In the genomic region with DNA sequence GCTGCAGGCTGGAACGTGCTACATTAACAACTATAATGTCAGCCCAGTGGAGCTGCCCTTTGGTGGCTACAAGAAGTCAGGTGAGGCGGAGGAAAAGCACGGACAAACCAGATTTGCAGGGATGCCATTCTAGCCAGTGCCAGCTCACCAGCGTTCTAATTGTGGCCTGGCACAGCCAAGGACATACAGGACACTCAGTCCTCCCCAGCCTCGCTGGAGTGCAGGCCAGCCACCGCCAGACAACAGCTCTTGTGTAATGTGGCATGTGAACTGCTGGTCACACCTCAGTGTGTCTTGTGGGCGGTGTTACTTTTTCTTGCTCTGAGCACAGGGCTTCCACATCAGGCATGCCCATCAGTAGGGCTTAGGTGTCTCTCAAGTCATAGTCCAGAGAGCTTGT, we compare ENCODE assay signal across 13 mouse cellular contexts. TPM values are rescaled to one million over a fixed set of nuclear protein-coding genes. Genes with fewer than 3 reads are reported as not detected.
A peak's percentile ranks its signal among the peaks of the same experiment; 100 is the strongest.
DNase-seq lines count a peak whose midpoint lies in the region; ATAC-seq and TF ChIP-seq lines count a peak whose summit lies in the region.
"Had no signal": no experiment of that assay in that cellular context is flagged by ENCODE, and none has a peak within 500 bp of the region (broad histone marks: within the 10 kb centered on the region; RNA-seq: fewer than 3 reads in every experiment).

No protein-coding gene starts in this region.

- DNase-seq in heart, adult 8-10 months (ENCODE audit: low spot score): peak; percentile 54
- peak; percentile 67 to 93 for DNase-seq in kidney, postnatal 25 days
- DNase-seq in left cerebral cortex, postnatal 4 days: no peak
- DNase-seq in frontal cortex, postnatal 36 days (ENCODE audit: low spot score in 2 of 2): no peak
- DNase-seq: cerebellum, adult 9-11 months had no signal

- H3K27me3 ChIP-seq in intestine, postnatal 0 days (replicated peaks; ENCODE audit: control insufficient read depth, insufficient read depth, low read length): no peaks in the 10 kb centered on the region
- no peaks in the 10 kb centered on the region for H3K27me3 ChIP-seq in intestine, embryonic 15.5 days (replicated peaks)
- no peaks in the 10 kb centered on the region for H3K27me3 ChIP-seq in heart, embryonic 16.5 days (ENCODE audit: control insufficient read depth, insufficient read depth, low read length)
- H3K27me3 ChIP-seq: embryonic facial prominence, embryonic 12.5 days; forebrain, embryonic 12.5 days; limb, embryonic 15.5 days; neural tube, embryonic 15.5 days had no signal

- no peak for TF ChIP-seq CTCF in intestine, postnatal 0 days (IDR thresholded peaks at IDR 0.05; ENCODE audit: low read depth)

- no peak overlapping the region for H3K27ac ChIP-seq in intestine, postnatal 0 days (ENCODE audit: low read depth, low read length)
- H3K27ac ChIP-seq in intestine, embryonic 15.5 days: no peak overlapping the region
- H3K27ac ChIP-seq in heart, embryonic 16.5 days (ENCODE audit: low read length): peak overlapping the region; percentile 51
- H3K27ac ChIP-seq: embryonic facial prominence, embryonic 12.5 days; forebrain, embryonic 12.5 days; limb, embryonic 15.5 days; macrophage; neural tube, embryonic 15.5 days had no signal

- H3K36me3 ChIP-seq in intestine, postnatal 0 days (ENCODE audit: control insufficient read depth, insufficient read depth): peaks cover 65% of the 10 kb centered on the region
- peaks cover 15% of the 10 kb centered on the region; the same call in 1 of the 2 replicates for H3K36me3 ChIP-seq in intestine, embryonic 15.5 days
- peaks cover 19% of the 10 kb centered on the region for H3K36me3 ChIP-seq in heart, embryonic 16.5 days (ENCODE audit: control insufficient read depth, insufficient read depth)

- no peak overlapping the region for H3K4me2 ChIP-seq in intestine, postnatal 0 days (replicated peaks; ENCODE audit: low read depth)
- no peak overlapping the region for H3K4me2 ChIP-seq in intestine, embryonic 15.5 days (replicated peaks)
- no peak overlapping the region for H3K4me2 ChIP-seq in heart, embryonic 16.5 days (ENCODE audit: low read depth, low read length)
- H3K4me2 ChIP-seq: embryonic facial prominence, embryonic 12.5 days; forebrain, embryonic 12.5 days; limb, embryonic 15.5 days; neural tube, embryonic 15.5 days had no signal

- ATAC-seq in intestine, postnatal 0 days: peak; percentile 15; the same call in 1 of the 2 replicates
- ATAC-seq in intestine, embryonic 15.5 days: no peak
- peak; percentile 63 for ATAC-seq in heart, embryonic 16.5 days (replicated peaks; ENCODE audit: extremely low read depth, insufficient read depth, low FRiP score)

- no peaks in the 10 kb centered on the region for H3K4me1 ChIP-seq in intestine, postnatal 0 days (replicated peaks; ENCODE audit: control insufficient read depth, insufficient read depth, low read length)
- H3K4me1 ChIP-seq in intestine, embryonic 15.5 days (replicated peaks): no peaks in the 10 kb centered on the region
- H3K4me1 ChIP-seq in heart, embryonic 16.5 days (ENCODE audit: control insufficient read depth, insufficient read depth, low read length): no peaks in the 10 kb centered on the region
- H3K4me1 ChIP-seq: embryonic facial prominence, embryonic 12.5 days; forebrain, embryonic 12.5 days; limb, embryonic 15.5 days; neural tube, embryonic 15.5 days had no signal

- no peak overlapping the region for H3K9ac ChIP-seq in intestine, postnatal 0 days (ENCODE audit: low read depth, low read length)
- H3K9ac ChIP-seq in intestine, embryonic 15.5 days: no peak overlapping the region
- H3K9ac ChIP-seq in heart, embryonic 16.5 days (ENCODE audit: low read length): no peak overlapping the region
- H3K9ac ChIP-seq: embryonic facial prominence, embryonic 12.5 days; forebrain, embryonic 12.5 days; limb, embryonic 15.5 days; neural tube, embryonic 15.5 days had no signal

- no peaks in the 10 kb centered on the region for H3K9me3 ChIP-seq in intestine, postnatal 0 days (ENCODE audit: control insufficient read depth)
- H3K9me3 ChIP-seq in intestine, embryonic 15.5 days: no peaks in the 10 kb centered on the region
- H3K9me3 ChIP-seq in heart, embryonic 16.5 days (replicated peaks; ENCODE audit: control insufficient read depth, low read length): no peaks in the 10 kb centered on the region
- H3K9me3 ChIP-seq: embryonic facial prominence, embryonic 12.5 days; forebrain, embryonic 12.5 days; limb, embryonic 15.5 days; neural tube, embryonic 15.5 days had no signal

- H3K4me3 ChIP-seq in intestine, postnatal 0 days (ENCODE audit: low read depth, low read length): no peak overlapping the region
- H3K4me3 ChIP-seq in intestine, embryonic 15.5 days (replicated peaks): no peak overlapping the region
- no peak overlapping the region for H3K4me3 ChIP-seq in heart, embryonic 16.5 days (ENCODE audit: low read length)
- H3K4me3 ChIP-seq: embryonic facial prominence, embryonic 12.5 days; forebrain, embryonic 12.5 days; limb, embryonic 15.5 days; neural tube, embryonic 15.5 days had no signal

- intact Hi-C loops in left cerebral cortex, postnatal 4 days (cut with DNase I): no loop called here

- WGBS in intestine, postnatal 0 days: 74% methylated on average over 7 of the region's 7 CpGs
- 90% methylated on average over 7 of the region's 7 CpGs for WGBS in intestine, embryonic 15.5 days
- WGBS in heart, embryonic 16.5 days: 65% methylated on average over 7 of the region's 7 CpGs

RNA-seq across cellular contexts. Expression of gene Aldh9a1, which starts 16.0 kb away (rescaled TPM):
- polyA plus RNA-seq in intestine, postnatal 0 days (2015; fragmentation: Nextera tagmentation; extraction: Ambion mirVana): 185 and 214 TPM in 2 replicates
- polyA plus RNA-seq in intestine, embryonic 15.5 days (2015; fragmentation: Nextera tagmentation; extraction: Ambion mirVana): 133 and 156 TPM in 2 replicates
- total RNA-seq in heart, adult 8-10 months (2022): 10 to 100 TPM; 15.1 to 27.6 (median 20.4) TPM
- 37.3 and 42.0 TPM in 2 replicates for polyA plus RNA-seq in heart, embryonic 16.5 days (2015; fragmentation: Nextera tagmentation; extraction: Ambion mirVana)
- total RNA-seq in left cerebral cortex, postnatal 4 days (2021): 10 to 100 TPM; 36.0 to 40.7 TPM

RNA-seq across cellular contexts. Expression of gene Mgst3, which starts 27.8 kb away (rescaled TPM):
- 305 and 323 TPM in 2 replicates for polyA plus RNA-seq in intestine, postnatal 0 days (2015; fragmentation: Nextera tagmentation; extraction: Ambion mirVana)
- polyA plus RNA-seq in intestine, embryonic 15.5 days (2015; fragmentation: Nextera tagmentation; extraction: Ambion mirVana): 247 and 298 TPM in 2 replicates
- 100 to 1,000 TPM; 345 to 380 (median 359) TPM for total RNA-seq in heart, adult 8-10 months (2022)
- 191 and 198 TPM in 2 replicates for polyA plus RNA-seq in heart, embryonic 16.5 days (2015; fragmentation: Nextera tagmentation; extraction: Ambion mirVana)
- 100 to 1,000 TPM; 119 to 121 TPM for total RNA-seq in left cerebral cortex, postnatal 4 days (2021)

RNA-seq across cellular contexts. Expression of gene Tmco1, which starts 57.6 kb away (rescaled TPM):
- 82.6 and 95.3 TPM in 2 replicates for polyA plus RNA-seq in intestine, postnatal 0 days (2015; fragmentation: Nextera tagmentation; extraction: Ambion mirVana)
- polyA plus RNA-seq in intestine, embryonic 15.5 days (2015; fragmentation: Nextera tagmentation; extraction: Ambion mirVana): 101 and 109 TPM in 2 replicates
- total RNA-seq in heart, adult 8-10 months (2022): 10 to 100 TPM; 92.5 to 99.4 (median 98.8) TPM
- polyA plus RNA-seq in heart, embryonic 16.5 days (2015; fragmentation: Nextera tagmentation; extraction: Ambion mirVana): 85.3 and 99.1 TPM in 2 replicates
- 10 to 100 TPM; 36.1 to 43.9 TPM for total RNA-seq in left cerebral cortex, postnatal 4 days (2021)

Comparison
In these comparisons a context has a peak if more than half of its experiments do, and no peak if none do; other contexts are left out.
1. DNase-seq: peak in heart, adult 8-10 months (single experiment) and kidney, postnatal 25 days (2 of 2); none in left cerebral cortex, postnatal 4 days (single experiment) and frontal cortex, postnatal 36 days (0 of 2).